In genomic region chr14:53776717-53777116, GRCm38 (mm10) we compare ENCODE assay signal across 8 mouse cellular contexts.
DNase-seq lines count a peak whose midpoint lies in the region; ATAC-seq and TF ChIP-seq lines count a peak whose summit lies in the region.
"Not testable (repeated sequence)": the region's sequence is repeated elsewhere in the genome, so short reads cannot be mapped to it uniquely, and the experiment has no call there.

No protein-coding gene starts in this region.

- H3K36me3 ChIP-seq in embryonic facial prominence, embryonic 11.5 days (replicated peaks; ENCODE audit: control insufficient read depth, insufficient read depth, low read depth, low read length); heart, postnatal 0 days (replicated peaks; ENCODE audit: control insufficient read depth, insufficient read depth, low read length); kidney, postnatal 0 days (ENCODE audit: insufficient read depth, low read length); midbrain, embryonic 14.5 days (ENCODE audit: control insufficient read depth, insufficient read depth, low read length): not testable (repeated sequence)

- peak; percentile 66 for TF ChIP-seq CTCF in heart, postnatal 0 days (IDR thresholded peaks at IDR 0.05; ENCODE audit: low read depth)
- peak; percentile 73 for TF ChIP-seq CTCF in kidney, postnatal 0 days (IDR thresholded peaks at IDR 0.05; ENCODE audit: low read depth)

- peak; percentile 22 for DNase-seq in 3T3-L1 (ENCODE audit: low read depth, low spot score)
- DNase-seq in adrenal gland, adult 8-10 months, result peak; percentile 8
- peak; percentile 58 for DNase-seq in embryonic facial prominence, embryonic 11.5 days (ENCODE audit: low spot score)
- DNase-seq in heart, postnatal 0 days (ENCODE audit: low spot score), result peak; percentile 8
- peak; percentile 62 for DNase-seq in kidney, postnatal 0 days (ENCODE audit: low spot score)
- DNase-seq in left cerebral cortex, postnatal 36 days (ENCODE audit: low spot score in 2 of 2), result peak; percentile 20 to 31
- peak; percentile 82 for DNase-seq in midbrain, embryonic 14.5 days
- peak; percentile 26 to 32 for DNase-seq in right cerebral cortex, postnatal 36 days (ENCODE audit: low spot score in 2 of 2)

- not testable (repeated sequence) for H3K9ac ChIP-seq in embryonic facial prominence, embryonic 11.5 days (replicated peaks; ENCODE audit: low read length); heart, postnatal 0 days (replicated peaks; ENCODE audit: low read depth, low read length); kidney, postnatal 0 days (ENCODE audit: low read depth, low read length); midbrain, embryonic 14.5 days (replicated peaks; ENCODE audit: low read length)

- not testable (repeated sequence) for TF ChIP-seq EP300 in heart, postnatal 0 days (IDR thresholded peaks at IDR 0.05; ENCODE audit: low read depth)

- H3K27me3 ChIP-seq in embryonic facial prominence, embryonic 11.5 days (ENCODE audit: control insufficient read depth, insufficient read depth, low read length); heart, postnatal 0 days (ENCODE audit: control insufficient read depth, insufficient read depth, low read length); kidney, postnatal 0 days (ENCODE audit: insufficient read depth, low read length); midbrain, embryonic 14.5 days (ENCODE audit: control insufficient read depth, insufficient read depth, low read length): not testable (repeated sequence)

- H3K27ac ChIP-seq in embryonic facial prominence, embryonic 11.5 days (replicated peaks; ENCODE audit: low read depth, low read length); heart, postnatal 0 days (ENCODE audit: low read depth); kidney, postnatal 0 days; midbrain, embryonic 14.5 days (replicated peaks; ENCODE audit: low read depth, low read length): not testable (repeated sequence)

- not testable (repeated sequence) for ATAC-seq in embryonic facial prominence, embryonic 11.5 days (replicated peaks; ENCODE audit: insufficient number of reproducible peaks, low FRiP score, low TSS enrichment, low read depth); heart, postnatal 0 days (ENCODE audit: insufficient read depth, low read depth); kidney, postnatal 0 days (replicated peaks; ENCODE audit: low FRiP score, low read depth); midbrain, embryonic 14.5 days (ENCODE audit: low FRiP score, low TSS enrichment)

- intact Hi-C loops in left cerebral cortex, postnatal 36 days (cut with DNase I), result loop anchor here (2.0 kb wide), 1 partner anchor 26 kb away; no protein-coding TSS in a partner anchor

- 62% methylated on average over 1 of the region's 1 CpGs for WGBS in embryonic facial prominence, embryonic 11.5 days
- 41% methylated on average over 1 of the region's 1 CpGs for WGBS in heart, postnatal 0 days
- WGBS in kidney, postnatal 0 days, result 63% methylated on average over 1 of the region's 1 CpGs
- 69% methylated on average over 1 of the region's 1 CpGs for WGBS in midbrain, embryonic 14.5 days

- not testable (repeated sequence) for H3K4me1 ChIP-seq in embryonic facial prominence, embryonic 11.5 days (ENCODE audit: control insufficient read depth, insufficient read depth, low read length); heart, postnatal 0 days (ENCODE audit: control insufficient read depth, insufficient read depth); kidney, postnatal 0 days (replicated peaks; ENCODE audit: insufficient read depth, low read length); midbrain, embryonic 14.5 days (ENCODE audit: control insufficient read depth, insufficient read depth, low read length)

- not testable (repeated sequence) for H3K4me3 ChIP-seq in embryonic facial prominence, embryonic 11.5 days (ENCODE audit: low read depth, low read length); heart, postnatal 0 days (ENCODE audit: low read depth, low read length); kidney, postnatal 0 days (replicated peaks; ENCODE audit: low read depth, low read length); midbrain, embryonic 14.5 days (replicated peaks; ENCODE audit: low read depth, low read length)

- not testable (repeated sequence) for H3K4me2 ChIP-seq in embryonic facial prominence, embryonic 11.5 days (ENCODE audit: low read depth, low read length); heart, postnatal 0 days (ENCODE audit: low read depth, low read length); kidney, postnatal 0 days (ENCODE audit: low read length); midbrain, embryonic 14.5 days (ENCODE audit: low read length)

- not testable (repeated sequence) for H3K9me3 ChIP-seq in embryonic facial prominence, embryonic 11.5 days (replicated peaks; ENCODE audit: control insufficient read depth, low read length); heart, postnatal 0 days (replicated peaks; ENCODE audit: control insufficient read depth, low read length); kidney, postnatal 0 days (replicated peaks; ENCODE audit: low read length); midbrain, embryonic 14.5 days (ENCODE audit: control insufficient read depth, low read length)

Comparison
In these comparisons a context has a peak if more than half of its experiments do, and no peak if none do; other contexts are left out.
1. DNase-seq: peak in every context shown above with its lines; median percentile 82 in midbrain, embryonic 14.5 days; 62 in kidney, postnatal 0 days; 58 in embryonic facial prominence, embryonic 11.5 days; 29 in right cerebral cortex, postnatal 36 days; 26 in left cerebral cortex, postnatal 36 days; 22 in 3T3-L1; 8 in adrenal gland, adult 8-10 months; 8 in heart, postnatal 0 days.